Mouse (Mus musculus): ENCODE data around the gene Glod5. TPM values are rescaled to one million over a fixed set of nuclear protein-coding genes. Genes with fewer than 3 reads are reported as not detected.

The Glod5 gene
- total RNA-seq, 2 experiments from 2014 or later, result not detected

GRCm38 (mm10) chrX:7968899-7969298, 49.4 kb downstream of the Glod5 start:
- no peak for ATAC-seq (replicated peaks; ENCODE audit: poor library complexity, severe bottlenecking)

DNA sequence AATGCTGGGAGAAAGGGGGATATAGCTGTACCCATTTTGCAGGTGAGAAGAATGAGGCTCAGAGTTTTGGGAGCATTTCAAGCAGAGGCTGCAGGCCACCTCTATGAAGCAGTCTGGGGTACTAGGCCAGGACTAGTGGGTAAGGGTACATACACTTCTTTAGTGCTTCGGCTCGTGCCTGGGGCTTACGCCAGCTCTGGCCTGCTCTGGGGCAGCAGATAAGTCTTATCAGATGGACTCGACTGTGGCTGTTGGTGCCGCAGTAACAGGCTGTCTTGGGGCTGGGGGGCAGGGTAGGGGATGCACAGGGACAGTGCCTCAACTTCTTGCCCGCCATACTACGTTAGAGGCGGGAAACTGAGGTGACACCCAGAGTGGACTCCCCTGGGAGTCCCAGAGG, 50.1 kb downstream of the Glod5 start:
- no peak for ATAC-seq (replicated peaks; ENCODE audit: poor library complexity, severe bottlenecking)

DNA sequence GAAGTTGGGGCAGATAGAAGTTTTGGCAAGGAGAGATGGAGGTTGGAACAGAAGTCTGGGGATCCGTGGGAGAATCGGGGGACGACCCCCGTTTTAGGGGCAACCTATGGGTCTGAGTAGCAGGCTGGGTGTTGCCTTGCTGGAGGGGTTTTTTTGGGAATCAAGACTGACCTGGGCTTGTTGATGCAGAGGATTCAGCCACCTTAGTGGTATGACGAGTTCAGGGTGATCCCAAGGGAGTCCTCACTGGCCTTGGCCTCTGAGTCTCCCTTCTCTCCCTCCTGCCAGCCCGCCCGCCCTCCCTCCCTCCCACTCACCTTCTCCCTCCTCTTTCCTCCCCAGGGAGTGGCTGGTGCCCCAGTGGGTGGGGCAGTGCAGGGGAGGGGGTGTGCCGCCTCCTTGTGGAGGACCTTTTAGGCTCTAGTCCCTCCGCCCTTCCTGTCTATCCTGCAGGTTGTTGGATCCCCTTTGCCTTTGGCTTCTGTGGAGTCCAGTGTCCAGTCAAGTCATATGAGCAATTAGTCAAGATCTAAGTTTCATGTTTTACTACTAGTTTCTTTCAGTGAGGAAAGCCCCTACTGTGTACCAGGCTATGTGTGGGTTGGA, 50.6 kb downstream of the Glod5 start:
- no peak for ATAC-seq (replicated peaks; ENCODE audit: poor library complexity, severe bottlenecking)

DNA sequence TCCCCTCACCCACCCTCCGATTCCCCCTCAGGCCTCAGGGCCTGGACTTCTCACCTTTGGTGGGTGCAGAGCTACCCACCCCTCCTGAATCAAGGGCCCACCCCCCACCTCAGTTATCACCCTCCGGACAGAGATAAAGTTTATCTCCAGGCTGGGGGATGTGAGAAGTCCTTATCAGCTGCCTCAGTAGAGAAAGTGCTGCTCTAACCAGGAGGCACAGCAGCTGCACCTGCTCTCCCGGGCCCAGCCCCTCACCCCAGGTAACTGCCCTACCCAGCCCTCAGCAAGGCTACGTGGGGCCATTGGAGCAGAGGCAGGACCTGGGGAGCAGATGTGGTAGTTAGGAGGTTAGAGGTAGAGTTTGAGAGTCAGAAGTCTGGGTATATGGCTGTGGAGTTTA, 52.1 kb downstream of the Glod5 start:
- ATAC-seq (replicated peaks; ENCODE audit: poor library complexity, severe bottlenecking), result no peak

GRCm38 (mm10) chrX:7963829-7964626, 54.3 kb downstream of the Glod5 start:
- ATAC-seq (replicated peaks; ENCODE audit: poor library complexity, severe bottlenecking), result peak; percentile 86

DNA sequence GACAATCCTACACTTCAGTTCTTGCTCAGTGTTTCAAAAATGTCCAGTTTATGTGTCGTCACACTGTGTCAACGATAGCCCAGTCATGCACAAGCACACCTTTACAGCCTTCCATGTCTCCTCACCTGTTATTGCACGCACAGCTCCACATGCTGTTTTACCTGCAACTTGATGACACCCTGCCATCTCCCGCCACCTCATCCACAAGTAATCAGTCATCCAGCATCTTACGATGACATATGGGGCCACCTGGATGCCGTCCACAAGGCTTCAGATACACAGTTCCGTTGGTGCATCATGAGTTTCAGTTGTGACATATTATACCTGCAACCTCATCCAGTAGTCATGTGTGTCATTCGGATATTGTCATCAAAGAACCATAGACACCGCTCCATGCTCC, 59.4 kb downstream of the Glod5 start:
- no peak for ATAC-seq (replicated peaks; ENCODE audit: poor library complexity, severe bottlenecking)

Other genes with a start within 250 kb of the Glod5 start
- 43.6 and 52.5 TPM in 2 replicates for gene Gripap1, start 228.7 kb downstream of the Glod5 start, total RNA-seq (2014; fragmentation: Nextera tagmentation)
- gene Gripap1, start 228.7 kb downstream of the Glod5 start, total RNA-seq (2017), result 59.7 and 78.0 TPM in 2 replicates
- 0.32 and 2.5 TPM in 2 replicates for gene Kcnd1, start 196.2 kb downstream of the Glod5 start, total RNA-seq (2014; fragmentation: Nextera tagmentation)
- 0.31 TPM in 1 of 2 replicates, not detected in the other for gene Kcnd1, start 196.2 kb downstream of the Glod5 start, total RNA-seq (2017)
- gene Otud5, start 177.1 kb downstream of the Glod5 start, total RNA-seq (2014; fragmentation: Nextera tagmentation), result 44.0 and 47.5 TPM in 2 replicates
- gene Otud5, start 177.1 kb downstream of the Glod5 start, total RNA-seq (2017), result 56.4 and 57.4 TPM in 2 replicates
- gene Pim2, start 140.2 kb downstream of the Glod5 start, total RNA-seq (2014; fragmentation: Nextera tagmentation), result 6.3 and 7.1 TPM in 2 replicates
- 0.78 and 1.5 TPM in 2 replicates for gene Pim2, start 140.2 kb downstream of the Glod5 start, total RNA-seq (2017)
- gene Slc35a2, start 134.5 kb downstream of the Glod5 start, total RNA-seq (2014; fragmentation: Nextera tagmentation), result 18.7 and 35.6 TPM in 2 replicates
- 14.6 and 19.6 TPM in 2 replicates for gene Slc35a2, start 134.5 kb downstream of the Glod5 start, total RNA-seq (2017)
- gene Pqbp1, start 119.2 kb downstream of the Glod5 start, total RNA-seq (2014; fragmentation: Nextera tagmentation), result 53.9 and 80.4 TPM in 2 replicates
- 130 and 144 TPM in 2 replicates for gene Pqbp1, start 119.2 kb downstream of the Glod5 start, total RNA-seq (2017)
- gene Timm17b, start 119.1 kb downstream of the Glod5 start, total RNA-seq (2014; fragmentation: Nextera tagmentation), result 80.9 and 119 TPM in 2 replicates
- 62.7 and 111 TPM in 2 replicates for gene Timm17b, start 119.1 kb downstream of the Glod5 start, total RNA-seq (2017)
- gene Gm10491, start 110.7 kb downstream of the Glod5 start, total RNA-seq (2014; fragmentation: Nextera tagmentation), result not detected in 2 replicates
- gene Gm10491, start 110.7 kb downstream of the Glod5 start, total RNA-seq (2017), result not detected in 2 replicates
- not detected in 2 replicates for gene Gm10490, start 109.0 kb downstream of the Glod5 start, total RNA-seq (2014; fragmentation: Nextera tagmentation)
- gene Gm10490, start 109.0 kb downstream of the Glod5 start, total RNA-seq (2017), result not detected in 2 replicates
- not detected in 2 replicates for gene Pcsk1n, start 98.7 kb downstream of the Glod5 start, total RNA-seq (2014; fragmentation: Nextera tagmentation)
- gene Pcsk1n, start 98.7 kb downstream of the Glod5 start, total RNA-seq (2017), result not detected in 2 replicates
- gene Eras, start 89.9 kb downstream of the Glod5 start, total RNA-seq (2014; fragmentation: Nextera tagmentation), result not detected in 2 replicates
- not detected in 2 replicates for gene Eras, start 89.9 kb downstream of the Glod5 start, total RNA-seq (2017)
- gene Hdac6, start 70.6 kb downstream of the Glod5 start, total RNA-seq (2014; fragmentation: Nextera tagmentation), result 11.5 and 13.5 TPM in 2 replicates
- 7.5 and 8.0 TPM in 2 replicates for gene Hdac6, start 70.6 kb downstream of the Glod5 start, total RNA-seq (2017)
- gene Gata1, start 40.4 kb downstream of the Glod5 start, total RNA-seq (2014; fragmentation: Nextera tagmentation), result 2.2 and 4.5 TPM in 2 replicates
- 3.6 and 4.2 TPM in 2 replicates for gene Gata1, start 40.4 kb downstream of the Glod5 start, total RNA-seq (2017)
- 80.1 and 105 TPM in 2 replicates for gene Suv39h1, start 56.3 kb upstream of the Glod5 start, total RNA-seq (2014; fragmentation: Nextera tagmentation)
- gene Suv39h1, start 56.3 kb upstream of the Glod5 start, total RNA-seq (2017), result 79.8 and 82.4 TPM in 2 replicates
- gene Was, start 72.0 kb upstream of the Glod5 start, total RNA-seq (2014; fragmentation: Nextera tagmentation), result 88.2 and 104 TPM in 2 replicates
- 82.0 and 114 TPM in 2 replicates for gene Was, start 72.0 kb upstream of the Glod5 start, total RNA-seq (2017)
- gene Wdr13, start 114.4 kb upstream of the Glod5 start, total RNA-seq (2014; fragmentation: Nextera tagmentation), result 25.6 and 30.5 TPM in 2 replicates
- gene Wdr13, start 114.4 kb upstream of the Glod5 start, total RNA-seq (2017), result 15.6 and 17.4 TPM in 2 replicates
- 877 and 914 TPM in 2 replicates for gene Rbm3, start 127.4 kb upstream of the Glod5 start, total RNA-seq (2014; fragmentation: Nextera tagmentation)
- 1,015 and 1,242 TPM in 2 replicates for gene Rbm3, start 127.4 kb upstream of the Glod5 start, total RNA-seq (2017)
- gene Tbc1d25, start 157.7 kb upstream of the Glod5 start, total RNA-seq (2014; fragmentation: Nextera tagmentation), result 6.7 and 10.8 TPM in 2 replicates
- 4.1 and 4.4 TPM in 2 replicates for gene Tbc1d25, start 157.7 kb upstream of the Glod5 start, total RNA-seq (2017)
- gene Ebp, start 175.0 kb upstream of the Glod5 start, total RNA-seq (2014; fragmentation: Nextera tagmentation), result 69.1 and 79.2 TPM in 2 replicates
- 67.8 and 107 TPM in 2 replicates for gene Ebp, start 175.0 kb upstream of the Glod5 start, total RNA-seq (2017)
- not detected in 2 replicates for gene Porcn, start 188.0 kb upstream of the Glod5 start, total RNA-seq (2014; fragmentation: Nextera tagmentation)
- not detected in 2 replicates for gene Porcn, start 188.0 kb upstream of the Glod5 start, total RNA-seq (2017)
- gene Ftsj1, start 233.9 kb upstream of the Glod5 start, total RNA-seq (2014; fragmentation: Nextera tagmentation), result 32.7 and 34.2 TPM in 2 replicates
- 20.5 and 37.1 TPM in 2 replicates for gene Ftsj1, start 233.9 kb upstream of the Glod5 start, total RNA-seq (2017)

All from granulocyte monocyte progenitor cell, adult 5-6 weeks (primary cell).